ENCODE assay signal across 8 mouse cellular contexts in genomic region chr12:85350407-85351232, GRCm38 (mm10). TPM values are rescaled to one million over a fixed set of nuclear protein-coding genes. Genes with fewer than 3 reads are reported as not detected.
DNase-seq lines count a peak whose midpoint lies in the region; ATAC-seq and TF ChIP-seq lines count a peak whose summit lies in the region.
"Had no signal": no experiment of that assay in that cellular context is flagged by ENCODE, and none has a peak within 500 bp of the region (broad histone marks: within the 10 kb centered on the region; RNA-seq: fewer than 3 reads in every experiment).

No protein-coding gene starts in this region.

- no peak overlapping the region for H3K9ac ChIP-seq in neural tube, embryonic 13.5 days
- no peak overlapping the region for H3K9ac ChIP-seq in midbrain, embryonic 16.5 days (ENCODE audit: low read depth, low read length)
- H3K9ac ChIP-seq: liver, embryonic 15.5 days had no signal

- no peak overlapping the region for H3K4me3 ChIP-seq in neural tube, embryonic 13.5 days
- H3K4me3 ChIP-seq in layer of hippocampus, adult 2 months = peak overlapping the region; percentile 33
- H3K4me3 ChIP-seq in midbrain, embryonic 16.5 days (ENCODE audit: low read depth, low read length) = no peak overlapping the region
- H3K4me3 ChIP-seq: liver, embryonic 15.5 days had no signal

- no peak for TF ChIP-seq CTCF in layer of hippocampus, adult 2 months (conservative IDR thresholded peaks at IDR 0.05)

- ATAC-seq in neural tube, embryonic 13.5 days (ENCODE audit: low read depth) = peak; percentile 64
- ATAC-seq in midbrain, embryonic 16.5 days = peak; percentile 81

- peak overlapping the region; percentile 75 for H3K27ac ChIP-seq in neural tube, embryonic 13.5 days (replicated peaks)
- H3K27ac ChIP-seq in layer of hippocampus, adult 2 months = peak overlapping the region; percentile 94
- peak overlapping the region; percentile 19; the same call in 1 of the 2 replicates for H3K27ac ChIP-seq in midbrain, embryonic 16.5 days (ENCODE audit: low read length)
- H3K27ac ChIP-seq: liver, embryonic 15.5 days had no signal

- H3K4me1 ChIP-seq in neural tube, embryonic 13.5 days (replicated peaks) = peaks cover 14% of the 10 kb centered on the region; the same call in 1 of the 2 replicates
- no peaks in the 10 kb centered on the region for H3K4me1 ChIP-seq in midbrain, embryonic 16.5 days (ENCODE audit: control insufficient read depth, insufficient read depth, low read length)

- no peaks in the 10 kb centered on the region for H3K27me3 ChIP-seq in neural tube, embryonic 13.5 days
- H3K27me3 ChIP-seq in midbrain, embryonic 16.5 days (ENCODE audit: control insufficient read depth, insufficient read depth, low read depth, low read length) = no peaks in the 10 kb centered on the region
- H3K27me3 ChIP-seq: liver, embryonic 15.5 days had no signal

- H3K36me3 ChIP-seq in neural tube, embryonic 13.5 days = peaks cover 45% of the 10 kb centered on the region
- peaks cover 11% of the 10 kb centered on the region for H3K36me3 ChIP-seq in midbrain, embryonic 16.5 days (ENCODE audit: control insufficient read depth, insufficient read depth, low read length)

- WGBS in neural tube, embryonic 13.5 days = 64% methylated on average over 10 of the region's 10 CpGs
- 71% methylated on average over 10 of the region's 10 CpGs for WGBS in midbrain, embryonic 16.5 days

- DNase-seq in neural tube, embryonic 10.5 days (ENCODE audit: extremely low spot score, low spot score) = no peak
- DNase-seq in frontal cortex, adult 2 months (ENCODE audit: extremely low spot score in 1 of 2, low spot score in 1 of 2) = peak; percentile 69 to 78
- DNase-seq in layer of hippocampus, adult 2 months (ENCODE audit: low spot score in 2 of 2) = peak; percentile 55 to 85
- DNase-seq in urinary bladder, postnatal 14 days (ENCODE audit: low spot score) = no peak
- DNase-seq in testis, postnatal 10 days (ENCODE audit: low spot score) = no peak

- no peak overlapping the region for H3K4me2 ChIP-seq in neural tube, embryonic 13.5 days
- no peak overlapping the region for H3K4me2 ChIP-seq in midbrain, embryonic 16.5 days (ENCODE audit: low read length)
- H3K4me2 ChIP-seq: liver, embryonic 15.5 days had no signal

- H3K9me3 ChIP-seq in neural tube, embryonic 13.5 days = no peaks in the 10 kb centered on the region
- H3K9me3 ChIP-seq in midbrain, embryonic 16.5 days (replicated peaks; ENCODE audit: control insufficient read depth, low read length, poor library complexity, severe bottlenecking) = no peaks in the 10 kb centered on the region
- H3K9me3 ChIP-seq: liver, embryonic 15.5 days had no signal

RNA-seq across cellular contexts. Expression of gene Nek9, which starts 11.5 kb away (rescaled TPM):
- 14.7 and 15.2 TPM in 2 replicates for polyA plus RNA-seq in neural tube, embryonic 13.5 days (2015; fragmentation: Nextera tagmentation; extraction: Ambion mirVana)
- 33.9 and 38.0 TPM in 2 replicates for polyA plus RNA-seq in frontal cortex, adult 2 months (2012; rRNA removed)
- total RNA-seq in layer of hippocampus, adult 2 months (2021) = 10 to 100 TPM; 34.2 to 35.5 TPM
- polyA plus RNA-seq in midbrain, embryonic 16.5 days (2015; fragmentation: Nextera tagmentation; extraction: Ambion mirVana) = 9.1 and 10.2 TPM in 2 replicates

RNA-seq across cellular contexts. Expression of gene Tmed10, which starts 24.0 kb away (rescaled TPM):
- polyA plus RNA-seq in neural tube, embryonic 13.5 days (2015; fragmentation: Nextera tagmentation; extraction: Ambion mirVana) = 231 TPM in 2 replicates
- 128 and 136 TPM in 2 replicates for polyA plus RNA-seq in frontal cortex, adult 2 months (2012; rRNA removed)
- total RNA-seq in layer of hippocampus, adult 2 months (2021) = 100 to 1,000 TPM; 156 to 166 TPM
- polyA plus RNA-seq in midbrain, embryonic 16.5 days (2015; fragmentation: Nextera tagmentation; extraction: Ambion mirVana) = 178 and 184 TPM in 2 replicates

Comparison
In these comparisons a context has a peak if more than half of its experiments do, and no peak if none do; other contexts are left out.
1. H3K27ac ChIP-seq: peak in every context shown above with its lines; median percentile 94 in layer of hippocampus, adult 2 months; 75 in neural tube, embryonic 13.5 days; 19 in midbrain, embryonic 16.5 days.
2. DNase-seq: peak in frontal cortex, adult 2 months (2 of 2) and layer of hippocampus, adult 2 months (2 of 2); none in neural tube, embryonic 10.5 days (single experiment), urinary bladder, postnatal 14 days (single experiment) and testis, postnatal 10 days (single experiment).